Mouse (Mus musculus) CH12.LX (cell line): Measurements from ENCODE around the gene Lima1. TPM values are rescaled to one million over a fixed set of nuclear protein-coding genes. Genes with fewer than 3 reads are reported as not detected.

ENCODE experiments used
- DNase-seq: peaks from one replicate; pipeline ENCODE4 v3.0.0-alpha.2; 2013; ENCODE audit errors: extremely low read depth
- H3K27ac ChIP-seq: 2 replicates; pipeline ENCODE4 v1.5.1; 2012; ENCODE audit warnings: low read depth, mild to moderate bottlenecking, control low read depth, moderate library complexity; ENCODE audit not compliant: insufficient read depth
- H3K27me3 ChIP-seq: replicated peaks from 2 replicates; pipeline ENCODE3; 2012; ENCODE audit warnings: inconsistent platforms
- H3K36me3 ChIP-seq, 2 experiments: replicated peaks in 1 of 2; 2 replicates each; pipeline versions ENCODE3 to v1.6.1; 2012; ENCODE audit warnings: inconsistent platforms in 1 of 2, low read length in 1 of 2, mild to moderate bottlenecking in 1 of 2, mixed read lengths in 1 of 2, moderate library complexity in 1 of 2; ENCODE audit not compliant: control insufficient read depth in 1 of 2, insufficient read depth in 1 of 2
- H3K4me1 ChIP-seq, 2 experiments: 2 replicates each; pipeline ENCODE4 v1.6.1; 2012; ENCODE audit warnings: inconsistent platforms in 1 of 2, moderate library complexity in 1 of 2; ENCODE audit not compliant: insufficient read depth in 2 of 2, control insufficient read depth in 1 of 2
- H3K4me2 ChIP-seq: 2 replicates; pipeline ENCODE4 v1.6.1; 2012; ENCODE audit warnings: low read depth, mild to moderate bottlenecking, control low read depth; ENCODE audit not compliant: poor library complexity, insufficient read depth, severe bottlenecking
- H3K4me3 ChIP-seq, 3 experiments: fragments of 150-350 bp in 1 of 3; sonication (generic) in 1 of 3; replicated peaks in 1 of 3; 2 replicates each; pipeline versions ENCODE3 to v1.5.1; 2011 to 2012; ENCODE audit warnings: low read depth in 2 of 3, low read length in 2 of 3, mild to moderate bottlenecking in 2 of 3, moderate library complexity in 2 of 3, control low read depth in 1 of 3, improper control_type of control experiment in 1 of 3, inconsistent platforms in 1 of 3, mixed read lengths in 1 of 3; ENCODE audit not compliant: poor library complexity in 1 of 3
- H3K79me2 ChIP-seq: replicated peaks from 2 replicates; pipeline ENCODE4 v1.6.1; 2012; ENCODE audit warnings: mild to moderate bottlenecking, moderate library complexity; ENCODE audit not compliant: control insufficient read depth, poor library complexity, insufficient read depth, severe bottlenecking; ENCODE audit errors: extremely low read depth
- H3K9ac ChIP-seq: 2 replicates; pipeline ENCODE4 v1.6.1; 2012; ENCODE audit warnings: low read depth, mild to moderate bottlenecking, control low read depth, moderate library complexity; ENCODE audit not compliant: insufficient read depth
- H3K9me3 ChIP-seq: replicated peaks from 2 replicates; pipeline ENCODE3; 2012; ENCODE audit warnings: low read length, inconsistent platforms, mixed read lengths
- CHD1 ChIP-seq: IDR thresholded peaks from 2 replicates; pipeline ENCODE4 v1.6.1; 2012; ENCODE audit warnings: low read depth, low read length, improper control_type of control experiment, inconsistent platforms
- CHD2 ChIP-seq: IDR thresholded peaks from 2 replicates; pipeline ENCODE4 v1.6.1; 2011; ENCODE audit warnings: low read length, improper control_type of control experiment
- E2F4 ChIP-seq: IDR thresholded peaks from 2 replicates; pipeline ENCODE4 v1.6.1; 2011; ENCODE audit warnings: low read depth, low read length, improper control_type of control experiment; ENCODE audit not compliant: insufficient replicate concordance
- HCFC1 ChIP-seq: IDR thresholded peaks from 2 replicates; pipeline ENCODE4 v1.6.1; 2012; ENCODE audit warnings: low read depth, mild to moderate bottlenecking, inconsistent platforms, low read length, improper control_type of control experiment
- JUND ChIP-seq: conservative IDR thresholded peaks from 2 replicates; pipeline ENCODE4 v1.6.1; 2011; ENCODE audit warnings: low read depth, low read length, improper control_type of control experiment
- MYC ChIP-seq: IDR thresholded peaks from 2 replicates; pipeline ENCODE4 v1.6.1; 2011; ENCODE audit warnings: low read depth, mild to moderate bottlenecking, improper control_type of control experiment, low read length
- NRF1 ChIP-seq: IDR thresholded peaks from 2 replicates; pipeline ENCODE4 v1.6.1; 2014; ENCODE audit warnings: low read depth, mild to moderate bottlenecking, inconsistent platforms, low read length, improper control_type of control experiment, moderate library complexity
- POLR2AphosphoS2 ChIP-seq: IDR thresholded peaks from 2 replicates; pipeline ENCODE4 v1.6.1; 2011; ENCODE audit warnings: low read depth, low read length, improper control_type of control experiment
- RCOR1 ChIP-seq: conservative IDR thresholded peaks from 2 replicates; pipeline ENCODE4 v1.6.1; 2012; ENCODE audit warnings: low read depth, mild to moderate bottlenecking, inconsistent platforms, low read length, improper control_type of control experiment
- SIN3A ChIP-seq: IDR thresholded peaks from 2 replicates; pipeline ENCODE4 v1.6.1; 2012; ENCODE audit warnings: low read length, improper control_type of control experiment, inconsistent platforms
- TBP ChIP-seq: conservative IDR thresholded peaks from 2 replicates; pipeline ENCODE4 v1.6.1; 2011; ENCODE audit warnings: low read depth, low read length, improper control_type of control experiment
- UBTF ChIP-seq: IDR thresholded peaks from 2 replicates; pipeline ENCODE4 v1.6.1; 2012; ENCODE audit warnings: low read depth, mild to moderate bottlenecking, inconsistent platforms, low read length, improper control_type of control experiment, moderate library complexity
- ZNF384 ChIP-seq: IDR thresholded peaks from 2 replicates; pipeline ENCODE4 v1.6.1; 2012; ENCODE audit warnings: low read depth, low read length, improper control_type of control experiment, inconsistent platforms
- dilution Hi-C: fragments of 300-500 bp; cut with MboI; formaldehyde crosslinking; loops from 2 replicates; pipeline ENCODE4 v1.14.3; 2020; ENCODE audit warnings: low sequenced_read_pairs; ENCODE audit not compliant: extremely low pct_unique_long_range_greater_than_20kb, extremely low pct_ligation_motif_present
- in situ Hi-C: fragments of 300-500 bp; cut with MboI; formaldehyde crosslinking; loops from 3 replicates; pipeline ENCODE4 v1.14.3; 2019; ENCODE audit warnings: low sequenced_read_pairs, low pct_ligation_motif_present, low pct_unique_long_range_greater_than_20kb, mixed read lengths
- polyA plus RNA-seq: library from polyadenylated mRNA; unstranded; fragments of >175 nt; gene quantifications from 2 replicates; pipeline ENCODE4 v1.2.1, GENCODE M21; 2012; ENCODE audit warnings: low read depth; ENCODE audit not compliant: insufficient read length
- total RNA-seq, 2 experiments: library from RNA; depleted of rRNA; stranded (reverse); fragments of 300-350 nt in 1 of 2; fragments of >200 nt in 1 of 2; gene quantifications; 2 replicates each; pipeline ENCODE4 v1.2.3; 2012 to 2014

Lima1 gene
- total and polyA plus RNA-seq, 3 experiments = 10.3 to 26.9 (median 18.7) TPM

DNA sequence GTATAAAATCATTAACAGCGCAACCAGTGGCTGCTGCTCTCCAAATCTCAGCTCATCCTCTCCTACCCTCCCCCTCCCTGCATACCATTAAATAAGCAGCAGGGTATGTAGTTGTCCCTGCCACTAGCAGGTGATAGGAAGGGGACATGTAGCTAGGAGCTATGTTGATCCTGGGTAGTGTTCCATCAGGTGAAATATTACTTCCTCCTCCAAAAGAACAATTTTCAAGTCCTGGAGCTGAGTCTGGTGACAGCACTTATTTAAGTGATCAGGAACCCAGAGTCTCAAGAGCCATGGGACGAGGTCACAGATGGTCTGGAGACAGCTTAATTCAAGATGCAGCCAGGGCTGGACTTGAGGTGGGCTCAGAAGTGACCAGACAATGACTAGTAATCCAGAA lies 139.6 kb downstream of the Lima1 start:
- dilution Hi-C loops (no loop called here), in situ Hi-C loops (no loop called here)
- H3K27ac ChIP-seq = no peak overlapping the region
- peaks cover 0 to 17% of the 10 kb centered on the region in 2 experiments; a peak in 2 of 4 replicates for H3K4me1 ChIP-seq
- no peak for TF ChIP-seq ZNF384
- no peaks in the 10 kb centered on the region for H3K79me2 ChIP-seq
- H3K36me3 ChIP-seq = peaks cover 52 to 87% of the 10 kb centered on the region in 2 experiments
- no peak overlapping the region for H3K4me2 ChIP-seq
- no peaks in the 10 kb centered on the region for H3K9me3 ChIP-seq
- H3K4me3 ChIP-seq = no peak overlapping the region
- no peak for DNase-seq
- no peaks in the 10 kb centered on the region for H3K27me3 ChIP-seq
- no peak overlapping the region for H3K9ac ChIP-seq

DNA sequence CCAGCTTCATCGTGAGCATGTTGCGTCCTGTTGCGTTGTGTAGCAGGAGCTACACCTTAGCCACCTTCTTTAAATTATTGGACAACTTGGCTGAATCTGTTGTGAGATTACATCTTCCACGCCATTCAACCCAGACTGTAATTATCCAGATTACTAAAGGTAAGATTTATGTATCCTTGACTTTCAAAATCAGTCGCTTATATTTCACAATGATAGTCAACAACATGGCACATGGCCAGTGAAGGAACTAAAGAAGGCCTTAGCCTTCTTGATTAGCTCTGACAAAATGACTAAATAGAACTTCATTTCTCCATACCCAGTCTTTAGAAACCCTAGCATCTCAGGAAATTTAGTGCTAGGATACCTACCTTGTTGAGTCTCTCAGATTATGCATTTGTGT lies 142.1 kb downstream of the Lima1 start:
- peaks cover 0 to 17% of the 10 kb centered on the region in 2 experiments; a peak in 2 of 4 replicates for H3K4me1 ChIP-seq
- in situ Hi-C loops = no loop called here
- no peak for DNase-seq
- dilution Hi-C loops = no loop called here
- no peaks in the 10 kb centered on the region for H3K27me3 ChIP-seq
- peaks cover 4% of the 10 kb centered on the region for H3K9me3 ChIP-seq
- H3K27ac ChIP-seq = no peak overlapping the region
- no peak overlapping the region for H3K9ac ChIP-seq
- no peak overlapping the region for H3K4me3 ChIP-seq
- no peak for TF ChIP-seq SIN3A
- TF ChIP-seq UBTF = no peak
- no peak for TF ChIP-seq RCOR1
- no peak for TF ChIP-seq TBP
- TF ChIP-seq CHD2 = no peak
- TF ChIP-seq HCFC1 = no peak
- no peak for TF ChIP-seq CHD1
- no peak for TF ChIP-seq NRF1
- no peak for TF ChIP-seq E2F4
- TF ChIP-seq POLR2AphosphoS2 = no peak
- no peak for TF ChIP-seq ZNF384
- no peak for TF ChIP-seq MYC
- TF ChIP-seq JUND = no peak
- no peaks in the 10 kb centered on the region for H3K79me2 ChIP-seq
- H3K4me2 ChIP-seq = no peak overlapping the region
- peaks cover 37 to 83% of the 10 kb centered on the region in 2 experiments for H3K36me3 ChIP-seq

GRCm38 (mm10) chr15:99731678-99732077 lies 143.6 kb downstream of the Lima1 start:
- H3K4me2 ChIP-seq = no peak overlapping the region
- H3K27ac ChIP-seq = no peak overlapping the region
- in situ Hi-C loops (no loop called here), dilution Hi-C loops (no loop called here)
- no peak for TF ChIP-seq HCFC1
- peak; percentile 57; the same call in 1 of the 2 replicates for TF ChIP-seq POLR2AphosphoS2
- TF ChIP-seq, all 38 proteins: peak for 1
- H3K79me2 ChIP-seq = peaks cover 3% of the 10 kb centered on the region; the same call in 1 of the 2 replicates
- no peak for DNase-seq
- peaks cover 4% of the 10 kb centered on the region for H3K9me3 ChIP-seq
- H3K9ac ChIP-seq = no peak overlapping the region
- H3K36me3 ChIP-seq = peaks cover 32 to 79% of the 10 kb centered on the region in 2 experiments
- H3K4me3 ChIP-seq = no peak overlapping the region
- no peaks in the 10 kb centered on the region for H3K27me3 ChIP-seq
- H3K4me1 ChIP-seq = peaks cover 0 to 10% of the 10 kb centered on the region in 2 experiments; a peak in 2 of 4 replicates
